ENCODE assay signal across 8 mouse cellular contexts in the genomic region with DNA sequence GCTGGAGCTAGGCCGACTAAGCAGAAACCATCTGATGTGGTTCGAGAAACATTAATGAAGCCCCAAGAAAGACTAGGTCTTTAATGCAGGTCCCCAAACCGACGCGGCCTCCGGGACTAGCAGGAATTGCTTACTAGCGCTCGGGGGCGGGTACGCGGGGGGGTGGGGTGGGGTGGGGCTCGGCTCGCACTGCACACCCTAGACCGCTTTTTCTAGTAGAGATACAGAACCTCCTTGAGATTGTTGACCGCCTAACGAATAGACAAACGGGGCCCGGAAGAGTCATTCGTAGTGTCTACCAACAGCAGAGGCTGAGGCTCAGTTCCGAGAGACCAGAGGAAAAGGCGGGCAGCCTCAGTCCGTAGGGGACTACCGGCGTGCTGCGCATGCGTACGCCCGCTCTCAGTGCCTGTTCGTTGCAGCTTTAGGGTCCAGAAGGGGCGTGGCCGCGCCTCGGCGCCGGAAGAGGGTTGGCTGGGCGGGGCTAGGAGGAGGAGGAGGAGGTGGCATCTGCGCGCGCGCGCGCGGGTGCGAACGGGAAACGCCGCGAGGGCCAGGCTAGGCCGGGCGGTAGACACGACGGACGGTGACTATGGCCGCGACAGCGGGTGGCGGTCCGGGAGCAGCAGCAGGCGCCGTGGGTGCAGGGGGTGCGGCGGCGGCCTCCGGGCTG. TPM values are rescaled to one million over a fixed set of nuclear protein-coding genes. Genes with fewer than 3 reads are reported as not detected.
A peak's percentile ranks its signal among the peaks of the same experiment; 100 is the strongest.
DNase-seq lines count a peak whose midpoint lies in the region; ATAC-seq lines count a peak whose summit lies in the region.

No protein-coding gene starts in this region.

- DNase-seq in adipocyte (ENCODE audit: low spot score) = peak; percentile 97
- peak; percentile 100 for DNase-seq in embryo, embryonic 10 days (ENCODE audit: low spot score)
- DNase-seq in gastrocnemius, postnatal 10 days = peak; percentile 100
- peak; percentile 100 for DNase-seq in induced T-regulatory cell, adult 2 months (ENCODE audit: low read depth)
- peak; percentile 95 to 99 for DNase-seq in left cerebral cortex, adult 9 months (ENCODE audit: low spot score in 2 of 2)
- peak; percentile 100 for DNase-seq in right cerebral cortex, postnatal 14 days
- peak; percentile 98 to 99 for DNase-seq in urinary bladder, postnatal 36 days (ENCODE audit: low spot score in 2 of 2)

- peak; percentile 97 for ATAC-seq in megakaryocyte progenitor cell, adult 5-6 weeks (replicated peaks; ENCODE audit: poor library complexity)

RNA-seq across cellular contexts. Expression of gene Dhx30, which starts 14.0 kb away (rescaled TPM):
- 10 to 100 TPM; 43.3 to 45.5 TPM for total RNA-seq in gastrocnemius, postnatal 10 days (2021)
- total RNA-seq in megakaryocyte progenitor cell, adult 5-6 weeks (2015) = 56.3 and 69.5 TPM in 2 replicates
- total RNA-seq in megakaryocyte progenitor cell, adult 5-6 weeks (2017) = 45.0 and 69.6 TPM in 2 replicates

RNA-seq across cellular contexts. Expression of gene Smarcc1, which starts 14.2 kb away (rescaled TPM):
- 10 to 100 TPM; 34.5 to 41.9 TPM for total RNA-seq in gastrocnemius, postnatal 10 days (2021)
- 113 and 117 TPM in 2 replicates for total RNA-seq in megakaryocyte progenitor cell, adult 5-6 weeks (2015)
- total RNA-seq in megakaryocyte progenitor cell, adult 5-6 weeks (2017) = 62.3 and 78.3 TPM in 2 replicates

Comparison
In these comparisons a context has a peak if more than half of its experiments do, and no peak if none do; other contexts are left out.
1. Peak in every context shown above with its lines: DNase-seq and ATAC-seq.